Mouse (Mus musculus): ENCODE measurements around the gene Lcp2.

- TF ChIP-seq CTCF (IDR thresholded peaks at IDR 0.05; ENCODE audit: low read depth, low read length) (no peak), GATA2 (IDR thresholded peaks at IDR 0.05; ENCODE audit: borderline replicate concordance, low read depth, low read length) (no peak)
Measured at GRCm38 (mm10) chr11:34112781-34113380, 66.2 kb downstream of the Lcp2 start.

Measured in G1E (cell line).